Mouse (Mus musculus): Measurements from ENCODE around the gene Lgalsl.

The Lgalsl gene

DNA sequence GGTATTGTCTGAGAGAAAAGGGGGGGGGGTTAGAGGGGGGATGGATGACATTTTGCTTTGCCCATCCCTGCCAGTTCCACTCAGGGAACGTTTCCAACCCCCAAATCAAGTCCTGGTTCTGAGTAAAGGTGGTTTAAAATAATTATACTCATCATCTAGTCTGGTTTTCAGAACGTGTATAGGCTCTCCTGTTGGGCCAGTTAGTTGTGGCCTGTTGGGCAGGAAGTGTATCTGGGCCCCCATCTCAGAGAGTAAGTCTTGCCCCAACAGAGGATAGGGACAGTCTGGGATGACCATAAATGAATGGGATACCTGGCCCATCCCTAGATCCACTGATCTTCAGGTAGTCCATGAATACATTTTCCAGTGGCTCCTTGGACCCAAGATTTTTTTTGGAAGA is 48.2 kb downstream of the Lgalsl start:
- no peak for DNase-seq (ENCODE audit: low read depth)

DNA sequence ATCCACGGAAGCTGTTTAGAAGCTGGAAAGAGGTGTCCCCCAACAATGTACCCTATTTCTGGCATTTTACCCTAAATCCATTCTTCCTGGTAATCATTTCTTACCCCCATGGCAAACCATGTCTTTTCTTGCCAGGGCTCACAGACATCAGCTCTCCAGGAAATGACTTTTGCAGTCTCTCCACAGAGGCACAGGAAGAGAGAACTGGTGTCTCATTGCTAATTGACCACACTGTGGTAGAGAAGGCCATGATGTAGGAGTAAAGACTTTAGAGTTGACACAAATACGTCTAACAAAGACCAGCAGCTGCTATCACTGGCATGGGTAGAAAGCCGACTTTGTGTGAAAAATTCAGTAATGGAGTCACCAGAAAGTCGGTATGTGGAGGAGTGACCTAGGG is 50.5 kb downstream of the Lgalsl start:
- no peak for DNase-seq (ENCODE audit: low read depth)

DNA sequence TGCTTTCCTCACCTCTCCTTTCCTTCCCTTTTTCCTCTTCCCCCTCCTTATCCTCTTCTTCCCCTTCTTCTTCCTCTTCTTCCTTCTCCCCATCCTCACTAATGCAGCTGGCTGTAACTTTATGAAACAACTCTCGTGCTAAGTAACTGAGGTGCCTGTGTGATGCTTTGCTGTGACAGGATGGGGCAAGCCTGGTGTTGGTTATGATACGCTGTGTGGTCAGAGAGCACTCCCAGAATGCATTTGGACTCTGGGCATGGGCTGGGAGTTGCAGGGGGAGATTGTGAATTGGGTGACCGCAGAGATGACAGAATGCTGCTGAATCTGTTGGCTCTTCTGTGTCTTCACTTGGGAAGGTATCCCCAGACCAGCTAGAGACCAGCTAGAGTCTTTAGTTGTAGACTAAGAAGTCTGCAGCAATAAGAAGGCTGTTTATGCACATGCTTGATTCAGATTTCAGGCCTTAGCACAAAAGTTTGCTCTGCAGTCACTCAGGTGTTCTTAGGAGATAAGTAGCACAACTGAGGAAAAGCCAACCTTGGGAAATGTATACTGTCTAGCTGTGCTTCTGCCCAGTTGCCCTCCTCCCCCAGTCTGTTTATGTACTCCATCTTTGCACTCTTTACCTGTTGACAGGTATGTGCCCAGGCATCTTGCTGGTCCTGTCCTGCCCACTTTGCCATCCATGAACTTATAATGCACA is 51.8 kb downstream of the Lgalsl start:
- DNase-seq (ENCODE audit: low read depth), result no peak

DNA sequence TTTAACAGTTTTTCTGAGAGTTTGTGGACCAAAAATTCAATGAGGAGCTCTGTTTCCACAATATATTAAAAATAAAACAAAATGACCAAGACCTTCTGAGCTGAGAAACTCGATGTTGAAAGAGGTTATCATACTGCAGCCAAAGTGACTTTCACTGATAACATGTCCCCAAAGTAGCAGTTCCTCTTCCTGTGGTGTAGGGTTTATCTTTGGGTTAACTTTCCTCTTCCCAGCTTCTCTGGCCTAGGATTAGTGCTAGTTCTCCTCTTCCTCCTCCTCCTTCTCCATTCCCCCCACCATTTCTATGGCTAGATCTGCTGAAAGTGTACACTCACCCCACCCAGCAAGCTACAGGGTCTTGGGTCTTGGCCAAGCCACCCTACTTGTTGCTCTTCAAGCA is 52.6 kb downstream of the Lgalsl start:
- no peak for DNase-seq (ENCODE audit: low read depth)

DNA sequence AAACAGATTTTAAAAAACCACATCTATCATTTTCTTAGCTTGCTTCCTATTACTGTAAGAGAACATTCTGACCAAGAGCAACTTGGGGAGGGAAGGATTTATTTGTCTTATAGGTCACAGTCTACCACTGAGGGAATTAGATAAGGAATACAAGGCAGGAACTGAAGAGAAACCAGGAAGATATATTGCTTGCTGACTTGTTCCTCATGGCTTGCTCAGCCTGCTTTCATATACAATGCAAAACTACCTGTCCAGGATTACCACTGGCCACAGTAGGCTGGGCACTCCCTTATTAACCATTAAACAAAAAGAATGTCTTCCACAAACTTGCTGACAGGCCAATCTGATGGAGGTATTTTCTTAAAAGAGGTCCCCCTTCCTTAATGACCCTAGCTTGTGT is 54.2 kb downstream of the Lgalsl start:
- DNase-seq (ENCODE audit: low read depth), result no peak

Data from naive thymus-derived CD4-positive, alpha-beta T cell, adult 2 months (primary cell).